Mouse (Mus musculus): ENCODE data around the gene Slc13a3. TPM values are rescaled to one million over a fixed set of nuclear protein-coding genes. Genes with fewer than 3 reads are reported as not detected.

Gene Slc13a3
- total RNA-seq, 2 experiments from 2014 or later, result 18.7 to 19.9 TPM

DNA sequence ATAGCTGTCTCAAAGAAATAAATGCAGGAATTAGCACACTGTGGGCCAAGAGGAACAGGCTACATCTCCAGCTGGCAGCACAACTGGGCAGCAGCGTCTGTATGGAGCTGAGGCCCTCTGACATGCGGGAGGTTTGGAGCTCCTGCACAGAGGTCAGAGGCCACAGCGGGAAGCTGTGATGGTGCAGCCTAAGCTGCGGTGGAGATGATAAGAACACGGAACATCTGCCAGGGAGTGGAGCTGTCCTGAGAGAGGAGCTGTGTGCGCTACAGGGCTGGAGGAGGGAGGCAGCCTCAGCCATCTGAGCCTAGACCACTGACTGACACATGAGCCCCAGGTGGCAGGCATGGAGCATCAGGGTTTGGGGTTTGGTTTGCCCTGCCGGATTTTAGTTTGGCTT, 44.3 kb downstream of the Slc13a3 start:
- DNase-seq (ENCODE audit: extremely low spot score in 1 of 2, low spot score in 2 of 2), result no peak
- intact Hi-C loops (cut with DNase I), result no loop called here

DNA sequence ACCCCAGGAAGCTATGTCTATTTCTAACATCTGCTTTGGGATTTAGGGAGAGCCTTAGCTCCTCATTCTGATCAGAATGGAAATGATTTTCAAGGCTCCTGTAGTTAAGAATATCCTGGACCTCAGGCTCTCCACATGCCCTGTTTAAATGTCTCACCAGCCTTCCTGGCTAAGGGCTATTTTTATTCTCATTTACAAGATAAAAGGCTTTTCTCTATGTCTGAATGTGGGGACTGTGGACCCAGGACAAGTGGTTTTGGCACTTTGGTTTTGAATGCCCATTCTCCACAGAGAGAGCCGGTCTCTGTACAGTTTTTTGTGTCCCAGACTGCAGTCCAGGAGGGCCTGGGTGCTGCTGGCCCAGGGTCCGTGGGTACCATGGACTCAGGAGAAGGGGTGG, 52.8 kb downstream of the Slc13a3 start:
- peak in 1 of 2 experiments; percentile 20 for DNase-seq (ENCODE audit: extremely low spot score in 1 of 2, low spot score in 2 of 2)
- intact Hi-C loops (cut with DNase I), result no loop called here

DNA sequence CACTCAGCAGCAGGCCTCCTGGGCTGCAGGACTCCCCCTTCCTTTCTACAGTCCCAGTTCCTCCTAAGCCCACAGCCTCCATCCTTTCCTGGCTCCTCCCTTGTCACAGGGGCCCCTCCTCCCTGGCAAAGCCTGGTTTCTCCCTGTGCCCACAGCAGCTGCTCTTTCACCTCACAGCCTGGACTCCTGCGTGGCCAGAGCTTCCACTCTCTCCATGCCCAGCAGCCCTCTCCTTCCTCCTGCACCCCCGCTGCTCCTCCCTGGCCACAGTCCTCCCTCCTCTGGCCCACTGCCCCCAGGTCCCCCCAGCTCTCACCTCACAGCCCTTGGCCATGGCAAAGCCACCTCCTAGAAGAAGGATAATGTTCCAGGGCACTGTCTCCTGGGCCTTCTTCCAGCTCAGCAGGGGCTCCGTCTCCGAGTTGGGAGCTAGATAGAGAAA, 53.3 kb downstream of the Slc13a3 start:
- DNase-seq (ENCODE audit: extremely low spot score in 1 of 2, low spot score in 2 of 2), result peak; percentile 51 to 58
- intact Hi-C loops (cut with DNase I), result no loop called here

DNA sequence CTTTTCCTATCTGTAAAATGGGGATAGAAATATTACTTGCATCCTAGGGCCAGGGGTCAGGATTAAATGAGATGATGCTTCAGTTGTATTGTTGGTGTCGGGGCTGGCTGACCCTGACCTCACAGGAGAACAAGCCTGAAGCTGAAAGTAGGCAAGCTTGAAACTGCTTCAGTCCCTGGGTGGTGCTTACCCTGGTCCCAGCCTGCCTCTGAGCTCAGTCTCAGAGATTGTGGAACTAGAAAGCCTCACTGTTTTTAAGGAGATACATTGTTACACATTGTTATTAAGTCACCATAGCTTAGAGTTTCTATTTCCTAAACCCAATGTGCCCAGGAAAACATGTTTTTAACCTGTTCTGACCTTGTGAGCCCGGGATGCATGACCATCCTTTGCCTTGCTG, 54.5 kb downstream of the Slc13a3 start:
- intact Hi-C loops (cut with DNase I), result no loop called here
- DNase-seq (ENCODE audit: extremely low spot score in 1 of 2, low spot score in 2 of 2), result no peak

DNA sequence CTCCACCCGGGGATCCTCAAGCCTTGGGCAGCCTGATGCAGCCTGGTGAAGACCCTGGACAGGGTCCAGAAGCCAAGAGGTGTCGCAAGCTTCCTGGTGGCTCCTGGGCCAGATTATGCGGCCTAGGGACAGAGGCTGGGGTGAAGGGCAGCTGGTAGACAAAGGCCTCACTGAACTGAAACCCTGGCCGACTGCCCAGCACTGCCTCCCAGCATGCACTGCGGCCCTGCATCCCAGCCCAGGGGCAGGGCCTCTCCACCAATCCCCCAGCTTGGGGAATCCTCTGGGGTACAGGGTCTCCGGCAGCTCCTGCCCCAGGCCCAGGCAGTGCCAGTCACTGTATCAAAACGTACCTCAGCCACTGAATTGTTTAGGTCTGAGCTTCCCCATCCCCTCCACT, 55.7 kb downstream of the Slc13a3 start:
- peak; percentile 50 to 84 for DNase-seq (ENCODE audit: extremely low spot score in 1 of 2, low spot score in 2 of 2)
- intact Hi-C loops (cut with DNase I), result no loop called here

DNA sequence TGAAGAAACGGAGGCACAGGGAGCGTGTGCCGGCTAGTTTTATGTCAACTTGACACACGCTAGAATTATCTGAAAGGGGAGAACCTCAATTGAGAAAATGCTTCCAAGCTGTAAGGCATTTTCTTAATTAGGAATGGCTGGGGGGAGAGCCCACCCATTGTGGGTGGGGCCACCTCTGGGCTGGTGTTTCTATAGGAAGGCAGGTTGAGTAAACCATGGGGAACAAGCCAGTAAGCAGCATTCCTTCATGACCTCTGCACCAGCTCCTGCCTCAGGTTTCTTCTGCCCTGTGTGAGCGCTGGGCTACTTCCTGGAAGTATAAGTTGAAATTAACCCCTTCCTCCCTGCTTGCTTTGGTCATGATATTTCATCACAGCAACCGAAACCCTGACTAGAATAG, 57.2 kb downstream of the Slc13a3 start:
- DNase-seq (ENCODE audit: extremely low spot score in 1 of 2, low spot score in 2 of 2), result no peak
- intact Hi-C loops (cut with DNase I), result no loop called here

DNA sequence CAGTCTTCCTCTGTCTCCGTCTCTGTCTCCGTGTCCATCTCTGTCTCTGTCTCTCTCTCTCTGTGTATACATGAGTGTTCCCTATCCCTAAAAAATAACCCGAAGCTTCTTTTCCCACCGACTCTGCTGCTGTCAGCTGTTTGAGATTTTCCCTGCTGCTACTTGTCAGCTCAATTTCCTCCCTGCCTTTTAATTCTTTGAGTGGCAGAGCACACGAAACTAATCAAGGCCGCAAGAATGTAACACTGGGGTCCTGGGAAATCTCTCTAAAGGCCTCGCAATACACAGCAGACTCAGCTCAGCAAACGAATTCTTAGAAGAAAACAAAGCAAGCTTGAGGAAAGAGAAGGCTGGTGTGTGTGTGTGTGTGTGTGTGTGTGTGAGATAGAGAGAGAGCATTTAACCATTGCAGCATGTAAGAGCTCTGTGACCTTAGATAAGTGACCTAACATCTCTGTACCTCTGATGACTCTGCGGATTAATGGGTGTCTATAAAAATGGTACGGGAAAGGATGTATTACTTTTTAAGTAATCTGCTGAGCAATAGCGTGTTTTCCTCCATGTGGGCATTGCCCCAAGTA, 57.8 kb downstream of the Slc13a3 start:
- intact Hi-C loops (cut with DNase I), result no loop called here
- no peak for DNase-seq (ENCODE audit: extremely low spot score in 1 of 2, low spot score in 2 of 2)

DNA sequence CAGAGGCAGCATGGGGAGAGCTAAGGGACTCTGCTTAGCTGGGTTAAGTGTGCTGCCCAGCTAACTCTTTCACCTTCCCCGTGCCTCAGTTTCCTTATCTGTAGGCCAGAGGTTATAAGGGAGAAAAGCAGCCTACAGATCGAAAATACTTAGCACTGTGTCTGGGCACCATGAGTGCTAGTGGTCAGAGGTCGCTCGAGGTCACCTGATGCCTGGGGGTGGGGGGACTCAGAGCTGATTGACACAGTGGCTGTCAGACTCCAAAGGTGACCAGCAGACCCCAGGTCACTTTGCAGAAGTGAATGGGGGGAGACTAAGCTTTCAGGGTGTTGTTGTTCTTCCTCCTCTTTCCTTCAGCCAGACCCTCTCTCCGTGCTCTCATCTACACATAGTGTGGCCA, 58.7 kb downstream of the Slc13a3 start:
- DNase-seq (ENCODE audit: extremely low spot score in 1 of 2, low spot score in 2 of 2), result no peak
- intact Hi-C loops (cut with DNase I), result no loop called here

DNA sequence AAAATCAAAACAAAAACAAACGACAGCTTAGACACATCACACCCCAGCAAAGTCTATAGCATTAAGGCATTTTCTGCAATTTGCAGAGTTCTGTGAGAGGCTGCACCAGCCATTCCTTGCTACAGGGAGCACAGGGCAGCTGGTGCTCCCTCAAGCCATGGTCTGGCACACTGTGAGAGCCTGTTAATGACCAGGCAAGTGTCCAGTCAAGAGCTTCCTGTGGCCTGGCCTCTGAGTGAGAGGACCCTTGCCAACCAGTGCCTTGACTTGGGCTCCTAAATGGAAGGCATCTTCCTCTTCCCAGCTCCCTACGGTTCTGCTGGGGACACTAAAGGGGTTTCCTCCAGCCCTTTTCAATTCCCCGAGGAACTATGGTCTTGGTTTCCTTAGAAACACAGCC, 59.1 kb downstream of the Slc13a3 start:
- no peak for DNase-seq (ENCODE audit: extremely low spot score in 1 of 2, low spot score in 2 of 2)
- intact Hi-C loops (cut with DNase I), result no loop called here

DNA sequence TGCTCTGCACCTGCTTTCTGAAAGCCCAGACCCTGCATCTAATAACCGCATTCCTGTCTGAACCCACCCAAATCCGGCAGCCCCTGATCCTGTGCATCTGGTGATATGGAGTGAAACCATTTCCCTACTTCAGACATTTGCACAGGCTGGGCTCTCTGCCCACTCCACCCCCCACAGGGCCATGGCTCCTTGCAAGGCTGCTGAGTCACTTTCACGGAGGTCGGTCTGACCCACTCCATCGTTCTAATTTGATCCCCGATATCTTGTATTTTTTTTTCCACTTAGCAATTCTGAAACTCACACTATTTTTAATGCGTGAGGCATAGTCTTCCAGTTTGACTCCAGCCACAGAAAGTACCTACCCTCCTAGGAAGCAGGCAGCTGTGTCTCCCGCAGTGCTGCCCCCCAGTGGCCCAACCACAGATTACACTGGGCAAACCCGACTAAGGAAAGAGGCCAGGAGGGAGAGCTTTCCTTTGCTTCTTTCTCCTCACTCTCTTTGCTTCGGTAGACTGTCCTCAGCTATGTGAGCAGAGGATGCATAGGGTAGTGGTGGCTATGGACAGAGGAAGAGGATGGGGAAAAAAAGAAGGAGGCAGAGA, 65.2 kb downstream of the Slc13a3 start:
- peak; percentile 27 to 70 for DNase-seq (ENCODE audit: extremely low spot score in 1 of 2, low spot score in 2 of 2)
- intact Hi-C loops (cut with DNase I), result no loop called here

DNA sequence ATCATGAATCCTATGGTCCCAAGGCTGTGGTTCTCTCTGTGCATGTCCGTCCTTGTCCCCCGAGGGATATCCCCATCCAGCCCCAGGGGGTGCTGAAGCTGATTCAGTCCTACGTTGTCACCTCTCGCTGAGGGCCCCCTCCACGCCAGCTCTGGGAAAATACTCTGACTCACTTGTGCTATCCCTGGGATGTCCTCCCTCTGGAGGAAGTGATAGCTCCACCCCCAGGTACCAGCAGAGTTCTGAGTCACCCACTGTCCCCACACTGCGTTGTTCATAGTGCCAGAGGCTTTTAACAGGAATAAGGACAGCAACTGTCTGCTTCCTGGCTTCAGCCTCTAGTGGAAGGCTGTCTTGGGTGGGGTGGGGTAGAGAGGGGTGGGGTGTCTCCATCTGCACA, 67.7 kb downstream of the Slc13a3 start:
- intact Hi-C loops (cut with DNase I), result no loop called here

DNA sequence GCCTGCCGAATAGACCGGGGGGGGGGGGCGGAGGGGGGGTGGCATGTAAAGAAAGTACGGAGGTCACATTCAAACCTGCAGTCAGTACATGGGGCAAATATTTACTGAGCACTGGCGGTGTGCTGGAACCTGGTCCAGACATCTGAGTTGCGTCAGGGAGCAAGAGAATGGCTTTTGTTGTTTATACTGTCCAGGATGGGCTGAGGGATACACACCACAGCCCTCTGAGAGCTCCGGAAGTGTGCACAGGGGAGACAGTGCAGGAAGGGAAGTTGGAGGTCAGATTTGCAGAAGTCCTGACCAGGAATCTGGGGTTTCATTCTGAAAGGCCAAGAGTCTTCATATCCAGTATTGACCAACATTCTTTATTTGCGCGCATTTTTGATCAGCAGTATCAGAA, 68.1 kb downstream of the Slc13a3 start:
- intact Hi-C loops (cut with DNase I), result no loop called here
- no peak for DNase-seq (ENCODE audit: extremely low spot score in 1 of 2, low spot score in 2 of 2)

More for the DNA sequence above, 67.7 kb downstream of the Slc13a3 start:
- DNase-seq (ENCODE audit: extremely low spot score in 1 of 2, low spot score in 2 of 2), result peak in 1 of 2 experiments; percentile 52

DNA sequence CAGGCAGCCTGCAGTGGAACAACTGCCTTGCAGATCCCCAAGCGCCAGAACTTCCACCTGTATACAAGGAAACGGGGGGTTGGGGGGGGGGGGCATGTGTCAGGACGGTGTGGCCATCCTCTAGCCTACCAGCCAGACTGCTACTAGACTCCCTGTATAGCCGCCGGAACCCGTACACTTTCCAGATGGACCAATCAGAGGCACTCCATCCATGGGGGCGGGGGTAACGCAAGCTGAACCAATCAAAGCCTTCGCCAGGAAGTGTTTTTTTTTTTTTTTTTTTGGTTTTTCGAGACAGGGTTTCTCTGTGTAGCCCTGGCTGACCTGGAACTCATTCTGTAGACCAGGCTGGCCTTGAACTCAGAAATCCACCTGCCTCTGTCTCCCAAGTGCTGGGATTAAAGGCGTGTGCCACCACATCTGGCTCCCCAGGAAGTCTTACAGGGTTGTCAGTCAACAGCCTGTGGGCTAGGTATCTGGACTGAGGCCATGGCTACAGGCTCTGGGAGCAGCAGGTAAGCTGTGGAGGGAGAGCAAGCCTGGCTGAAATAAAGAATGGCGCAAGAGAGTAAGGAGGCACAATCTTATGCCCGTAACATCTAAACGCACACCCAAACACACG, 74.8 kb downstream of the Slc13a3 start:
- intact Hi-C loops (cut with DNase I), result no loop called here
- no peak for DNase-seq (ENCODE audit: extremely low spot score in 1 of 2, low spot score in 2 of 2)

DNA sequence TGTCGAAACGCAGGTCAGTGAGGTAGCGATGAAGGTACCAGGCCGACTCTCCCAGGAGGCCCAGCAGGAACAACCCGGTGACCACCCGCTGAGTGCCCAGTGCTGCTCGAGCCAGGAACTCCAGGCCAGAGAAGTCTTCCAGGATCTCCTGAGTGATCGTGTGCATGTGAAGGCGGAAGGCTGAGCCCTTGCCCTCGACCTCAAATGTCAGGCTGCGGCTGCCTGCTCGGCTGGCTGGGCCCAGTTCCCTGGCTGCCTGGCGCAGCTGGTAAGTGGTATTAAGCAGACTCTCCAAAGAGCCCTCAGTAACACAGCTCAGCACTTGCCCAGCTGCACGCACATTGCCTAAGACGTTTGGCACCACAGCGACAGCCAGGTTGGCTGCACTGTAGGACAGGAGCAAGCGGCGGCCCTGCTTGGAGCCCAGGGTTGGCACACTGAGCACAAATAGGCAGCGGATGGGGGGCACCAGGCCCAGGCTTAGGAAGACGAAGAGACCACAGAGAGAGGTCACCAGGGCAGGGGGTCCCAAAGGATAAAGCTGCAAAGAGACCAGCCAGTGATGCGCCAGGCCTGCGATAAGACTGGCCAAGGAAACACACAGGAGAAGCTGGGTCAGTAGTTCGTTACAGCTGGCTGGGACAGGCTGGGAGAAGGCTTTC, 75.4 kb downstream of the Slc13a3 start:
- DNase-seq (ENCODE audit: extremely low spot score in 1 of 2, low spot score in 2 of 2), result peak in 1 of 2 experiments; percentile 36
- intact Hi-C loops (cut with DNase I), result no loop called here

DNA sequence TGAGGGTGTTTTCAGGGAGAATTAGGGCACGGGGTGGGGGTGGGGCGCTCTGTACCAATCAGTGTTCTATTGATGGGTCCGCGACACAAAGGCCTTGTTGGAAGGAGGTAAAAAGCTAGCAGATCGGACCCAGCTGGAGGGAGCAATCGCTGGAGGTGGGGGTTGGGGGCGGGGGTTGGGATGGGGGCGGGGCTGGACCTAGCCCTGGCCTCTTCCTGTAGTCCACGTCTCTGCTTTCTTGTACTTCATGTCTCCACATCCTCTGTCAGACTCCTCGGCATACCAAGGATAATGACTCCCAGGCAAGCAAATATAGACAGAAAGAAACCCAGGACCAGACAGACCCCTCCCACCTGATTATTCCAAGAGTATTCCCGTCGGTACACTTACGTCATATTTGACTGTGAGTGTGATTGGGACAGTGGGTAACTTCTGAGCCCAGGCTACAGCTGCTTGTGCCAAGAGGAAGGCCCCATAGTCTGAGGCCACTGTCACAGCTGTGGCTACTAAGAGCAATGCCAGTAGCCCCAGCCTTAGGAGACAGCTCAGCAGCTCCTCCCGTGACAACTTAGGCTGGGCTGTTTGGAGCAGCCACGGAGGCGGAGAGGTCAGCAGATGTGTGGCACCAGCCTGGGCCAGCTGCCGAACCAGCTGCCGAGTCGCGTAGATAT, 76.1 kb downstream of the Slc13a3 start:
- intact Hi-C loops (cut with DNase I), result no loop called here
- no peak for DNase-seq (ENCODE audit: extremely low spot score in 1 of 2, low spot score in 2 of 2)

DNA sequence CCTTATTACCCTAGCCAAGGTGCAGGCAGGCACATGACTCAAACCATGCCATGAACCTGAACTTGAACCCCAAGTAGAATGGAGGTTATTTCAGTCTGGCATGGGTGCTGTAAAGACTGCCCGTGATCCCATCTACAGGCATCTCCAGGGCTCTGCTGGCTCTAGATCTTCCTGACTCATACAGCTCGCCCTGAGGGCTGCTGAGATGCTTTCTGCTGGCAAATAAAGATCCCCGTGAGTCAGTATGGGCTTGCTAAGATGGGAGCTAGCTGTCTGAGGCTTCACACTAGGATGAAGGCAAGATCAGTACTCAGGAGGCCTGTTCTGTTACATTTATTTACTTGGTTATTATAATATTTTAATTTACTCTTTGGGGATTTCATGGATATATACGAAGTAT, 80.9 kb downstream of the Slc13a3 start:
- intact Hi-C loops (cut with DNase I), result loop anchor here (5.0 kb wide), 1 partner anchor 95 kb away; no protein-coding TSS in a partner anchor

DNA sequence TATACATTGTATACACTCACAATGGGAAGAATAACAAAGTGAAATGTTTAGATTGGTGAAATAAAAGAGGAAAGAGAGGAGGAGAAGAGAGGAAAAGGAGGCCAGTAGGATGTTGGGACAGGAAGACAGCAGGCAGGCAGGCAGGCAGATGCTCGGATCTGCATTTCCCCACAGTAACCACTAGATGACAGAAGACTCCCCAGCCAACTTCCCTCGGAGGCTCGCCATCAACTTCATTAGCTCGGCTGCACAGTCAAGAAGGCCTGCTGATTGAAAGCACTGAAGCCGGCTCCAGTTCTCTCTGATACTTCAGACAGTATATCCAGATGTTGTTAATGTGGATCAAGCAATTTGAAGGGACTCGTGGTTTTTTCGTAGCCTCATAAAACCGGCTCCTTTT, 81.5 kb downstream of the Slc13a3 start:
- intact Hi-C loops (cut with DNase I), result loop anchor here (5.0 kb wide), 1 partner anchor 96 kb away; no protein-coding TSS in a partner anchor
- peak; percentile 66 to 71 for DNase-seq (ENCODE audit: extremely low spot score in 1 of 2, low spot score in 2 of 2)

More for the DNA sequence above, 80.9 kb downstream of the Slc13a3 start:
- no peak for DNase-seq (ENCODE audit: extremely low spot score in 1 of 2, low spot score in 2 of 2)

DNA sequence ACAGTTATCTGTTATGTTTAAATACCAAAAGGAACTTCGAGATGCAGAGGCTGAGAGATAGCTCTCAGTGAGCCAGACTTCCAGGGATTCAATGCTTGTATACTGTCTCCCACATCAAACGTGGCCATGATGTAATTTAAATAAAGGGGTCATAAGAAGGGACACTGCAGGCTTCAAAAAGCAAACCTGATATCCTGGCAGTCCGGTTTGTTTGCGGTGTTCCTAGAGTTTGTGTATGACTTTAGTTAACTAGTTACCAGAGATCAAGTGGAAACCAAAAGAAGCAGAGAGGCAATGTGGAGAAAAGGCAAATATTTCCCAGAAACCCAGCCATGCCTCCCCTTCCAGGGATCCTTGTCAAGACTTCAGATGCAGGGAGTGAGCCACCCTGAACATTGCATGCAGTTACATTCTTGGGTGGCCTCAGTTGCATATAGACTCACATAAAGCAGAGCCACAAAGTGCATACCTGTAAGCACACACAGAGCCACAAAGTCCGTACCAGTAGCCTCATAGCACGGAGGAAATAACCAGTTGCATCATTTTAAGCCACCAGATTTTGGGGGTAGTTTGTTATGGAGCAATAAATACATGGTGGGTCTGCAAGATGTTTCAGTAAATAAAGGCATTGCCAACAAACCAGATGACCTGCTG, 83.6 kb downstream of the Slc13a3 start:
- intact Hi-C loops (cut with DNase I), result no loop called here

More for the DNA sequence above, 83.6 kb downstream of the Slc13a3 start:
- DNase-seq (ENCODE audit: extremely low spot score in 1 of 2, low spot score in 2 of 2), result no peak
